ENCODE assay signal across 16 mouse cellular contexts in genomic region chr13:97789782-97790450, GRCm38 (mm10). TPM values are rescaled to one million over a fixed set of nuclear protein-coding genes. Genes with fewer than 3 reads are reported as not detected.
DNase-seq lines count a peak whose midpoint lies in the region; ATAC-seq lines count a peak whose summit lies in the region.
"Had no signal": no experiment of that assay in that cellular context is flagged by ENCODE, and none has a peak within 500 bp of the region (broad histone marks: within the 10 kb centered on the region; RNA-seq: fewer than 3 reads in every experiment).

No protein-coding gene starts in this region.

- peaks cover 70% of the 10 kb centered on the region for H3K4me1 ChIP-seq in limb, embryonic 12.5 days (replicated peaks)

- H3K4me2 ChIP-seq in limb, embryonic 12.5 days: no peak overlapping the region
- H3K4me2 ChIP-seq: hindbrain, embryonic 12.5 days; liver, embryonic 12.5 days; midbrain, embryonic 11.5 days had no signal

- WGBS in limb, embryonic 12.5 days: 71% methylated on average over 12 of the region's 12 CpGs

- no peaks in the 10 kb centered on the region for H3K36me3 ChIP-seq in limb, embryonic 12.5 days
- H3K36me3 ChIP-seq: hindbrain, embryonic 12.5 days; liver, embryonic 12.5 days had no signal

- H3K27me3 ChIP-seq in limb, embryonic 12.5 days: no peaks in the 10 kb centered on the region
- H3K27me3 ChIP-seq: hindbrain, embryonic 12.5 days had no signal

- no peak for ATAC-seq in limb, embryonic 12.5 days (ENCODE audit: insufficient number of reproducible peaks, insufficient read depth, low FRiP score, low TSS enrichment, low read depth)
- ATAC-seq: liver, embryonic 12.5 days; lung, postnatal 0 days had no signal

- H3K9me3 ChIP-seq in limb, embryonic 12.5 days: no peaks in the 10 kb centered on the region
- H3K9me3 ChIP-seq: hindbrain, embryonic 12.5 days; liver, embryonic 12.5 days had no signal

- H3K9ac ChIP-seq in limb, embryonic 12.5 days (replicated peaks): no peak overlapping the region
- H3K9ac ChIP-seq: hindbrain, embryonic 12.5 days; liver, embryonic 12.5 days had no signal

- peak; percentile 13 to 30 for DNase-seq in kidney, postnatal 4 days
- no peak for DNase-seq in kidney, adult 9 months
- DNase-seq in T-cell, adult 2 months (ENCODE audit: low spot score): peak; percentile 58
- DNase-seq in thymus, postnatal 14 days: peak; percentile 57
- DNase-seq in cerebellum, postnatal 25 days: no peak
- DNase-seq in urinary bladder, postnatal 14 days (ENCODE audit: low spot score): no peak
- DNase-seq: adrenal gland, postnatal 25 days; cerebellum, postnatal 10 days; heart, adult 2 months; kidney, adult 11 months had no signal

- no peak overlapping the region for H3K4me3 ChIP-seq in limb, embryonic 12.5 days (replicated peaks)
- H3K4me3 ChIP-seq: heart, adult 2 months; hindbrain, embryonic 12.5 days; liver, embryonic 12.5 days; myocyte had no signal

- peak overlapping the region; percentile 54 for H3K27ac ChIP-seq in limb, embryonic 12.5 days
- H3K27ac ChIP-seq: heart, adult 2 months; hindbrain, embryonic 12.5 days; liver, embryonic 12.5 days had no signal

RNA-seq across cellular contexts. Expression of gene Gm10260, which starts 29.5 kb away (rescaled TPM):
- 4.1 and 6.4 TPM in 2 replicates for polyA plus RNA-seq in limb, embryonic 12.5 days (2016; fragmentation: Nextera tagmentation; extraction: Ambion mirVana)

Comparison
In these comparisons a context has a peak if more than half of its experiments do, and no peak if none do; other contexts are left out.
1. DNase-seq: peak in kidney, postnatal 4 days (2 of 2), T-cell, adult 2 months (single experiment) and thymus, postnatal 14 days (single experiment); none in kidney, adult 9 months (single experiment), cerebellum, postnatal 25 days (0 of 2) and urinary bladder, postnatal 14 days (single experiment).